Mouse (Mus musculus) lung, postnatal 0 days (tissue): ENCODE results near the gene Sema4a. TPM values are rescaled to one million over a fixed set of nuclear protein-coding genes. Genes with fewer than 3 reads are reported as not detected.

Experiments used
- ATAC-seq: fragments of 200-750 bp; cut with Nextera tagmentation; 2 replicates; pipeline ENCODE4 v1.8.0; 2017; ENCODE audit warnings: moderate library complexity
- DNase-seq: peaks from one replicate; pipeline ENCODE4 v3.0.0-alpha.2; 2016; ENCODE audit warnings: low spot score
- H3K27ac ChIP-seq: fragments of 300-500 bp; sonication (generic); 2 replicates; pipeline ENCODE4 v1.5.1; 2014; ENCODE audit warnings: antibody characterized with exemption, mild to moderate bottlenecking, low read length, mixed read lengths
- H3K27me3 ChIP-seq: fragments of 300-500 bp; sonication (generic); replicated peaks from 2 replicates; pipeline ENCODE4 v1.6.1; 2014; ENCODE audit warnings: low read length, mixed read lengths; ENCODE audit not compliant: insufficient read depth
- H3K36me3 ChIP-seq: fragments of 300-500 bp; sonication (generic); 2 replicates; pipeline ENCODE4 v1.6.1; 2014; ENCODE audit warnings: low read length, mixed read lengths; ENCODE audit not compliant: insufficient read depth
- H3K4me1 ChIP-seq: fragments of 300-500 bp; sonication (generic); 2 replicates; pipeline ENCODE4 v1.6.1; 2014; ENCODE audit warnings: antibody characterized with exemption, low read depth, low read length, mixed read lengths; ENCODE audit not compliant: insufficient read depth
- H3K4me2 ChIP-seq: fragments of 300-500 bp; sonication (generic); replicated peaks from 2 replicates; pipeline ENCODE4 v1.6.1; 2014; ENCODE audit warnings: low read depth, mild to moderate bottlenecking, low read length, moderate library complexity, mixed read lengths
- H3K4me3 ChIP-seq: fragments of 300-500 bp; sonication (generic); 2 replicates; pipeline ENCODE4 v1.5.1; 2014; ENCODE audit warnings: low read depth, low read length
- H3K9ac ChIP-seq: fragments of 300-500 bp; sonication (generic); replicated peaks from 2 replicates; pipeline ENCODE4 v1.6.1; 2014; ENCODE audit warnings: low read depth, mild to moderate bottlenecking
- H3K9me3 ChIP-seq: fragments of 300-500 bp; sonication (generic); 2 replicates; pipeline ENCODE4 v1.6.1; 2016; ENCODE audit warnings: low read length, mixed read lengths
- CTCF ChIP-seq: IDR thresholded peaks from 2 replicates; pipeline ENCODE4 v1.5.1; 2016; ENCODE audit warnings: antibody characterized with exemption, mild to moderate bottlenecking
- EP300 ChIP-seq: IDR thresholded peaks from 2 replicates; pipeline ENCODE4 v1.6.1; 2016; ENCODE audit warnings: antibody characterized with exemption, mild to moderate bottlenecking, control low read depth
- WGBS: fragments of 180-500 bp; shearing (Covaris S2); extraction: QIAGEN DNeasy Blood & Tissue Kit; methylation state at CpG from one replicate; pipeline ENCODE4 v1.1.7; 2014; 5-methylcytosine and 5-hydroxymethylcytosine counted together
- polyA plus RNA-seq: library from polyadenylated mRNA; unstranded; fragments of >200 nt; fragmentation: Nextera tagmentation; extraction: Ambion mirVana; gene quantifications from 2 replicates; pipeline ENCODE4 v1.2.1, GENCODE M21; 2015

Gene Sema4a
- polyA plus RNA-seq, 1 experiment from 2014 or later: 9.2 TPM

- 48% methylated on average over 11 of the region's 11 CpGs for WGBS
- H3K27ac ChIP-seq: peak overlapping the region; percentile 94
- no peak overlapping the region; the same call in 1 of the 2 replicates for H3K9ac ChIP-seq
- DNase-seq (peak; percentile 28), ATAC-seq (no peak)
- TF ChIP-seq EP300 (no peak), CTCF (no peak)
- peak overlapping the region; percentile 59; the same call in 1 of the 2 replicates for H3K4me2 ChIP-seq
- H3K4me1 ChIP-seq: peaks cover 30% of the 10 kb centered on the region
- H3K27me3 ChIP-seq: no peaks in the 10 kb centered on the region
- H3K36me3 ChIP-seq: no peaks in the 10 kb centered on the region
- no peaks in the 10 kb centered on the region for H3K9me3 ChIP-seq
- no peak overlapping the region; the same call in 1 of the 2 replicates for H3K4me3 ChIP-seq
These were observed 33.0 kb upstream of the Sema4a start for GRCm38 (mm10) chr3:88493706-88494582.

- Histone ChIP-seq H3K4me1 (peaks cover 19% of the 10 kb centered on the region; the same call in 1 of the 2 replicates), H3K36me3 (peaks cover 31% of the 10 kb centered on the region), H3K9me3 (no peaks in the 10 kb centered on the region), H3K27ac (no peak overlapping the region), H3K9ac (no peak overlapping the region), H3K4me2 (no peak overlapping the region), H3K4me3 (no peak overlapping the region), H3K27me3 (0 out of 2 replicates have a peak, but pooled peaks cover 7% of the 10 kb centered on the region)
- TF ChIP-seq EP300 (no peak), CTCF (no peak)
- peak; percentile 3 for DNase-seq
- ATAC-seq: no peak
- 71% methylated on average over 1 of the region's 1 CpGs for whole genome bisulfite sequencing
These were observed 26.4 kb upstream of the Sema4a start for GRCm38 (mm10) chr3:88487396-88487795.

- H3K4me2 ChIP-seq: no peak overlapping the region
- no peak for ATAC-seq
- peak; percentile 4 for DNase-seq
- H3K4me3 ChIP-seq: no peak overlapping the region
- H3K4me1 ChIP-seq: peaks cover 16% of the 10 kb centered on the region; the same call in 1 of the 2 replicates
- WGBS: 89% methylated on average over 4 of the region's 4 CpGs
- H3K27me3 ChIP-seq: 0 out of 2 replicates have a peak, but pooled peaks cover 7% of the 10 kb centered on the region
- H3K9me3 ChIP-seq: no peaks in the 10 kb centered on the region
- TF ChIP-seq CTCF: no peak
- peaks cover 31% of the 10 kb centered on the region for H3K36me3 ChIP-seq
- H3K9ac ChIP-seq: no peak overlapping the region
- no peak overlapping the region for H3K27ac ChIP-seq
These were observed 25.9 kb upstream of the Sema4a start for GRCm38 (mm10) chr3:88486887-88487286.

- Histone ChIP-seq H3K27ac (no peak overlapping the region), H3K27me3 (0 out of 2 replicates have a peak, but pooled peaks cover 7% of the 10 kb centered on the region), H3K4me2 (no peak overlapping the region), H3K4me1 (peaks cover 16% of the 10 kb centered on the region; the same call in 1 of the 2 replicates), H3K36me3 (peaks cover 31% of the 10 kb centered on the region), H3K9ac (no peak overlapping the region), H3K4me3 (no peak overlapping the region), H3K9me3 (no peaks in the 10 kb centered on the region)
- 78% methylated on average over 5 of the region's 5 CpGs for WGBS
- DNase-seq (peak; percentile 4), ATAC-seq (no peak)
- no peak for TF ChIP-seq CTCF
- TF ChIP-seq EP300: no peak
These were observed 25.1 kb upstream of the Sema4a start for GRCm38 (mm10) chr3:88486043-88486442.

GRCm38 (mm10) chr3:88484597-88485316, 23.8 kb upstream of the Sema4a start:
- Histone ChIP-seq H3K27ac (no peak overlapping the region), H3K4me1 (peaks cover 15% of the 10 kb centered on the region; the same call in 1 of the 2 replicates), H3K4me3 (no peak overlapping the region), H3K27me3 (0 out of 2 replicates have a peak, but pooled peaks cover 7% of the 10 kb centered on the region), H3K9ac (no peak overlapping the region), H3K36me3 (peaks cover 31% of the 10 kb centered on the region), H3K4me2 (no peak overlapping the region), H3K9me3 (no peaks in the 10 kb centered on the region)
- no peak for DNase-seq
- ATAC-seq: no peak
- 47% methylated on average over 39 of the region's 39 CpGs for WGBS
- TF ChIP-seq CTCF (no peak), EP300 (no peak)

GRCm38 (mm10) chr3:88483621-88484020, 22.6 kb upstream of the Sema4a start:
- Histone ChIP-seq H3K27me3 (0 out of 2 replicates have a peak, but pooled peaks cover 7% of the 10 kb centered on the region), H3K36me3 (peaks cover 31% of the 10 kb centered on the region), H3K27ac (no peak overlapping the region), H3K9me3 (no peaks in the 10 kb centered on the region), H3K4me2 (no peak overlapping the region), H3K4me3 (no peak overlapping the region), H3K4me1 (peaks cover 6% of the 10 kb centered on the region; the same call in 1 of the 2 replicates), H3K9ac (no peak overlapping the region)
- DNase-seq (peak; percentile 74), ATAC-seq (peak; percentile 40)
- WGBS: 16% methylated on average over 5 of the region's 5 CpGs
- no peak for TF ChIP-seq EP300
- TF ChIP-seq CTCF: peak; percentile 95
